Mouse (Mus musculus) monocyte, adult 59 days (primary cell): Measurements from ENCODE around the gene Gm3005. TPM values are rescaled to one million over a fixed set of nuclear protein-coding genes. Genes with fewer than 3 reads are reported as not detected.

ENCODE experiments used
- total RNA-seq, 2 experiments: library from RNA; stranded (reverse); gene quantifications; one replicate each; pipeline ENCODE4 v1.2.4; 2023

The Gm3005 gene
- total RNA-seq, result not detected

DNA sequence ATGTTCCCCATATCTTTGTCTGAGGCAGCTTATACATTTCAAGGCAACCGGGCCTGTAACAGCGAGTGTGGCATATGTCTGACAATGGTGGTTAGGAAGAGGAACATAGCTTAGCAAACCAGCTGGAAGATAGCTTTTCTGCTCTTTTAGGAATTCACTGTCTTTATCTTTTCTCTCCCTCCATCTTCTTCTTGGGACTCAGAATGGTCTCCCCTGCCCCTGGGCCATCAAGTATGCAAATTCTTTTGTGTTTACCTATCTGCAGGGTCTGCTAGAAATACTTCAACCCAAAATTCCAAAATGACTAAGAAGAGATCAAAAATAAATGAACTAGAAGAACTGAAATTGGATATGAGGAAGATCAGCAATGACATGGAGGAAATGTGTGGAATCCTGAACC, at the start of gene Gm3005:
Gene Gm3005 (plus strand): TSS at position 301 of the 400 bp plus-strand sequence.

DNA sequence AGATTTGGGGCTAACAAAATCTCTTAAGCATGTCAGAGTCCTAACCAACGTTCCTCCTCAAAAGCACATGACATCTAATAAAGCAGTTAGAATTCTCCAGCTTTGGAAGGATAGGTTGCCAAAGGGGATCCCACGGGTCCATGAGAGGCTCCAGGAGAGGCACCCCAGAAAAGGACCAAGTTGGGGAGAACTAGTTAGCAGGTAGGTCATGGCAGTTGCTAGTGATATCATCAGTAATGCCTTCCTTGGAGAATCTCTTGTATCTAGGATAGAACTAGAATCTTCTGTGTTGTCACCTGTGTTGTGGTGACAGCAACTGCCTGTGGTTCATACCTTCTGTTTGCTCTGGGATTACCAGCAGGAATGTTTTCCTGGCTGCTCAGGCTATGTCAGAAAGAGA, 33.1 kb upstream of the Gm3005 start, which contains the start of gene Gm10413:
Gene Gm10413 (plus strand): TSS at position 301 of the 400 bp plus-strand sequence.

GRCm38 (mm10) chr14:3412314-3412713, 15.6 kb upstream of the Gm3005 start, which contains the start of gene Gm10409:
Gene Gm10409 (plus strand): TSS chr14:3412614.

GRCm38 (mm10) chr14:3449079-3449478, 21.2 kb downstream of the Gm3005 start, which contains the start of gene Gm10408:
Gene Gm10408 (plus strand): TSS chr14:3449379.

GRCm38 (mm10) chr14:3634212-3634611, 206.3 kb downstream of the Gm3005 start, which contains the start of gene Gm3012:
Gene Gm3012 (plus strand): TSS chr14:3634512.

Other genes with a start within 250 kb of the Gm3005 start
- not detected for gene Gm5795, start 239.8 kb upstream of the Gm3005 start, total RNA-seq
- gene D830030K20Rik, start 219.6 kb upstream of the Gm3005 start, total RNA-seq, result not detected
- not detected for gene Gm2956, start 95.5 kb upstream of the Gm3005 start, total RNA-seq
- not detected for gene Gm10413, start 33.0 kb upstream of the Gm3005 start, total RNA-seq
- gene Gm10409, start 15.5 kb upstream of the Gm3005 start, total RNA-seq, result not detected
- not detected for gene Gm10408, start 21.3 kb downstream of the Gm3005 start, total RNA-seq
- not detected for gene Gm3012, start 206.4 kb downstream of the Gm3005 start, total RNA-seq
- gene Gm3020, start 223.9 kb downstream of the Gm3005 start, total RNA-seq, result not detected